In the genomic region with DNA sequence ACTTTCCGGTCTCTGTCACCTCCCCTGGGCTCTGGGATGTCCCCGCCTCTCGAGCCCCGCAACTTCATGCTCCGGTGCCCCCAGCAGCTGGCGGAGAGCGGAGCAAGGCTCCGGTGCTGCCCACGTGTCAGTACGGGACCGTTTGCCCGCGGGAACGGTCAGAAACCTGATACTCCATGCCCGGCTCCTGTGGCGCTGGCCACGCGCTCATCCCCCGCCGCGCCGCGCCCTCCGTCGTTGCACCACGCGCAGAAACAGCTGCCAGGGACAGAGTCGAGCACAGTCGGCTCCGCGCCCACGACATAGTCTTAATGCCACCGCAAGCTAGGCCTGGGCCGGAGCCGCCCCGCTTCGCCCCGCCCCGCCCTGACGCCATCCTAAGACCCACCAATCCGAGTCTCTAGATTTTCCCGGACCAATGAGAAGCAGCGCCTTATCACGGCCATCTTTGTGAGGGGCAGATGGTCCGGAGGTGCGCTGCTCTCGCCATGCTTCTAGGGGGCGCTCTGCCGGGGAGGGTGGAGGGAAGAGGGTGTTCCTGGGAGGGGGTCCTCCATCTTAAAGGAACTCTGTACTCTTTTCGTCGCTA, we compare ENCODE assay signal across 7 mouse cellular contexts. TPM values are rescaled to one million over a fixed set of nuclear protein-coding genes. Genes with fewer than 3 reads are reported as not detected.
A peak's percentile ranks its signal among the peaks of the same experiment; 100 is the strongest.
DNase-seq lines count a peak whose midpoint lies in the region; ATAC-seq lines count a peak whose summit lies in the region.

No protein-coding gene starts in this region.

- peaks cover 20% of the 10 kb centered on the region for H3K4me1 ChIP-seq in intestine, embryonic 16.5 days (ENCODE audit: control insufficient read depth, insufficient read depth, low read length)
- H3K4me1 ChIP-seq in midbrain, embryonic 11.5 days (ENCODE audit: control insufficient read depth, insufficient read depth, low read length) = peaks cover 7% of the 10 kb centered on the region

- intact Hi-C loops in gastrocnemius, postnatal 36 days (cut with DNase I) = no loop called here
- intact Hi-C loops in left cerebral cortex, postnatal 36 days (cut with DNase I) = loop anchor here (1.0 to 5.0 kb wide), 2 partner anchors 17 to 107 kb away; a partner anchor contains a TSS

- H3K9me3 ChIP-seq in intestine, embryonic 16.5 days (ENCODE audit: control insufficient read depth, low read length) = no peaks in the 10 kb centered on the region
- H3K9me3 ChIP-seq in midbrain, embryonic 11.5 days (ENCODE audit: control insufficient read depth, low read length) = no peaks in the 10 kb centered on the region

- peak overlapping the region; percentile 80 for H3K4me3 ChIP-seq in intestine, embryonic 16.5 days (ENCODE audit: low read length)
- H3K4me3 ChIP-seq in midbrain, embryonic 11.5 days (ENCODE audit: low read depth, low read length) = peak overlapping the region; percentile 77

- H3K27ac ChIP-seq in intestine, embryonic 16.5 days (ENCODE audit: low read length) = peak overlapping the region; percentile 77
- H3K27ac ChIP-seq in midbrain, embryonic 11.5 days (ENCODE audit: low read depth, low read length) = no peak overlapping the region; the same call in 1 of the 2 replicates

- no peaks in the 10 kb centered on the region for H3K36me3 ChIP-seq in intestine, embryonic 16.5 days (ENCODE audit: control insufficient read depth, insufficient read depth, low read length)
- no peaks in the 10 kb centered on the region for H3K36me3 ChIP-seq in midbrain, embryonic 11.5 days (ENCODE audit: control insufficient read depth, insufficient read depth, low read length)

- under 1% methylated on average over 51 of the region's 51 CpGs for WGBS in intestine, embryonic 16.5 days
- WGBS in midbrain, embryonic 11.5 days = under 1% methylated on average over 51 of the region's 51 CpGs

- DNase-seq in adrenal gland, adult 18-20 months (ENCODE audit: low spot score in 2 of 2) = peak; percentile 94 to 95
- peak; percentile 98 for DNase-seq in embryo, embryonic 11 days
- peak; percentile 89 to 96 for DNase-seq in gastrocnemius, postnatal 36 days
- DNase-seq in left cerebral cortex, postnatal 36 days (ENCODE audit: low spot score in 2 of 2) = peak; percentile 92 to 93
- peak; percentile 99 for DNase-seq in midbrain, embryonic 11.5 days (ENCODE audit: low spot score, missing footprints)
- peak; percentile 98 for DNase-seq in skeletal muscle tissue, adult 2 months (ENCODE audit: low read depth, low spot score)

- H3K4me2 ChIP-seq in intestine, embryonic 16.5 days (ENCODE audit: low read depth, low read length) = peak overlapping the region; percentile 69
- peak overlapping the region; percentile 93 for H3K4me2 ChIP-seq in midbrain, embryonic 11.5 days

- ATAC-seq in intestine, embryonic 16.5 days = peak; percentile 98
- peak; percentile 99 for ATAC-seq in midbrain, embryonic 11.5 days (ENCODE audit: low FRiP score)

- peak overlapping the region; percentile 90 for H3K9ac ChIP-seq in intestine, embryonic 16.5 days (ENCODE audit: low read depth, low read length)
- H3K9ac ChIP-seq in midbrain, embryonic 11.5 days (ENCODE audit: low read length) = peak overlapping the region; percentile 86

- H3K27me3 ChIP-seq in intestine, embryonic 16.5 days (replicated peaks; ENCODE audit: control insufficient read depth, insufficient read depth, low read length) = no peaks in the 10 kb centered on the region
- no peaks in the 10 kb centered on the region for H3K27me3 ChIP-seq in midbrain, embryonic 11.5 days (ENCODE audit: control insufficient read depth, insufficient read depth, low read length)

RNA-seq across cellular contexts. Expression of a gene that starts 10.0 kb away (rescaled TPM):
- 10 to 100 TPM in 1 of 2 experiments, 1 to 10 TPM in 1; 8.2 to 10.3 TPM for total RNA-seq in adrenal gland, adult 18-20 months (2021)
- total RNA-seq in gastrocnemius, postnatal 36 days (2021) = 1 to 10 TPM; 4.4 to 4.5 TPM
- polyA plus RNA-seq in intestine, embryonic 16.5 days (2015; fragmentation: Nextera tagmentation; extraction: Ambion mirVana) = 29.8 and 32.0 TPM in 2 replicates
- total RNA-seq in left cerebral cortex, postnatal 36 days (2021) = 10 to 100 TPM in 1 of 2 experiments, 1 to 10 TPM in 1; 6.0 to 10.5 TPM
- 10.3 and 13.9 TPM in 2 replicates for polyA plus RNA-seq in midbrain, embryonic 11.5 days (2014; fragmentation: Nextera tagmentation; extraction: Ambion mirVana)

RNA-seq across cellular contexts. Expression of a gene that starts 19.0 kb away (rescaled TPM):
- total RNA-seq in adrenal gland, adult 18-20 months (2021) = 10 to 100 TPM; 73.2 to 87.4 TPM
- total RNA-seq in gastrocnemius, postnatal 36 days (2021) = 10 to 100 TPM; 18.1 to 21.0 TPM
- polyA plus RNA-seq in intestine, embryonic 16.5 days (2015; fragmentation: Nextera tagmentation; extraction: Ambion mirVana) = 83.4 and 86.0 TPM in 2 replicates
- total RNA-seq in left cerebral cortex, postnatal 36 days (2021) = 100 to 1,000 TPM; 105 to 117 TPM
- 72.8 and 82.6 TPM in 2 replicates for polyA plus RNA-seq in midbrain, embryonic 11.5 days (2014; fragmentation: Nextera tagmentation; extraction: Ambion mirVana)

RNA-seq across cellular contexts. Expression of a gene that starts 26.9 kb away (rescaled TPM):
- 10 to 100 TPM; 11.6 to 14.9 TPM for total RNA-seq in adrenal gland, adult 18-20 months (2021)
- total RNA-seq in gastrocnemius, postnatal 36 days (2021) = 1 to 10 TPM; 6.4 to 7.0 TPM
- 26.1 and 26.5 TPM in 2 replicates for polyA plus RNA-seq in intestine, embryonic 16.5 days (2015; fragmentation: Nextera tagmentation; extraction: Ambion mirVana)
- total RNA-seq in left cerebral cortex, postnatal 36 days (2021) = 10 to 100 TPM; 33.3 to 45.8 TPM
- 23.4 and 25.5 TPM in 2 replicates for polyA plus RNA-seq in midbrain, embryonic 11.5 days (2014; fragmentation: Nextera tagmentation; extraction: Ambion mirVana)

RNA-seq across cellular contexts. Expression of a gene that starts 46.9 kb away (rescaled TPM):
- not detected for total RNA-seq in adrenal gland, adult 18-20 months (2021)
- total RNA-seq in gastrocnemius, postnatal 36 days (2021) = not detected
- 0.26 TPM in 1 of 2 replicates, not detected in the other for polyA plus RNA-seq in intestine, embryonic 16.5 days (2015; fragmentation: Nextera tagmentation; extraction: Ambion mirVana)
- 1 to 10 TPM; 2.5 to 3.2 TPM for total RNA-seq in left cerebral cortex, postnatal 36 days (2021)
- polyA plus RNA-seq in midbrain, embryonic 11.5 days (2014; fragmentation: Nextera tagmentation; extraction: Ambion mirVana) = 2.0 and 3.0 TPM in 2 replicates

RNA-seq across cellular contexts. Expression of a gene that starts 47.5 kb away (rescaled TPM):
- total RNA-seq in adrenal gland, adult 18-20 months (2021) = 10 to 100 TPM; 77.1 to 81.3 TPM
- 10 to 100 TPM; 23.9 to 26.7 TPM for total RNA-seq in gastrocnemius, postnatal 36 days (2021)
- 66.8 and 70.3 TPM in 2 replicates for polyA plus RNA-seq in intestine, embryonic 16.5 days (2015; fragmentation: Nextera tagmentation; extraction: Ambion mirVana)
- total RNA-seq in left cerebral cortex, postnatal 36 days (2021) = 10 to 100 TPM; 22.0 to 26.1 TPM
- polyA plus RNA-seq in midbrain, embryonic 11.5 days (2014; fragmentation: Nextera tagmentation; extraction: Ambion mirVana) = 20.5 and 22.7 TPM in 2 replicates
